Mouse (Mus musculus): Measurements from ENCODE around the gene Pde2a. TPM values are rescaled to one million over a fixed set of nuclear protein-coding genes. Genes with fewer than 3 reads are reported as not detected.

Gene Pde2a
- polyA plus RNA-seq, 1 experiment from 2014 or later, result 31.4 TPM

GRCm38 (mm10) chr7:101437876-101438275, 16.4 kb downstream of the Pde2a start:
- Histone ChIP-seq H3K36me3 (replicated peaks) (no peaks in the 10 kb centered on the region), H3K9ac (no peak overlapping the region), H3K27me3 (replicated peaks) (no peaks in the 10 kb centered on the region), H3K4me2 (no peak overlapping the region), H3K9me3 (no peaks in the 10 kb centered on the region), H3K4me1 (peaks cover 2% of the 10 kb centered on the region; the same call in 1 of the 2 replicates), H3K4me3 (no peak overlapping the region), H3K27ac (no peak overlapping the region)
- 4% methylated on average over 1 of the region's 1 CpGs for WGBS
- ATAC-seq (replicated peaks), result no peak

GRCm38 (mm10) chr7:101443093-101443492, 21.6 kb downstream of the Pde2a start:
- Histone ChIP-seq H3K4me1 (peaks cover 7% of the 10 kb centered on the region), H3K4me2 (no peak overlapping the region), H3K27me3 (replicated peaks) (no peaks in the 10 kb centered on the region), H3K4me3 (no peak overlapping the region), H3K9me3 (no peaks in the 10 kb centered on the region), H3K27ac (peak overlapping the region; percentile 32; the same call in 1 of the 2 replicates), H3K36me3 (replicated peaks) (no peaks in the 10 kb centered on the region), H3K9ac (no peak overlapping the region)
- peak; percentile 59 for ATAC-seq (replicated peaks)
- WGBS, result 55% methylated on average over 10 of the region's 10 CpGs

DNA sequence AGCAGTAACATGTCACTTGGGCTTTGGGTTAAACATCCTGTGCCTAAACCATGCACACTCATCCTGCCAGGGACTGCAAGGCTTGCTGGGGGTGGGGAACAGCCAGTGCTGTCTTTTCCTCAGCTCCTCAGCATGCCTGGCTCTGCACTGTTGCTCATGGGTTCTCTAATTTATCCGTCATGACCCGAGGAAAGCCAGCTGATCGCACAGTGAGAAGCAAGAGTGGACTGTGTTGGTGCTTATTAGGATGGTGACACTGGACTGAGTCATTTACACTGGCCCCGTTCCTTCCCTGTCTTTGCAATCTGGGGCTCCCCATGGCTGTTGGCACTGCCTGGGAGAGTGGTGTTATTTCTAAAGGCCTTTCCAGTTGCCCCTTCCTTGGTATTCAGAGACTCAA, 22.7 kb downstream of the Pde2a start:
- Histone ChIP-seq H3K4me2 (no peak overlapping the region), H3K4me3 (no peak overlapping the region), H3K36me3 (replicated peaks) (no peaks in the 10 kb centered on the region), H3K9ac (no peak overlapping the region), H3K4me1 (peaks cover 7% of the 10 kb centered on the region), H3K27ac (no peak overlapping the region), H3K9me3 (no peaks in the 10 kb centered on the region), H3K27me3 (replicated peaks) (no peaks in the 10 kb centered on the region)
- ATAC-seq (replicated peaks), result no peak
- 70% methylated on average over 4 of the region's 4 CpGs for WGBS

- 42% methylated on average over 3 of the region's 3 CpGs for WGBS
These were observed 28.4 kb downstream of the Pde2a start for GRCm38 (mm10) chr7:101449855-101450254.

GRCm38 (mm10) chr7:101450422-101451401, 29.2 kb downstream of the Pde2a start:
- no peak overlapping the region for H3K27ac ChIP-seq
- H3K4me2 ChIP-seq, result peak overlapping the region; percentile 88
- no peaks in the 10 kb centered on the region for H3K9me3 ChIP-seq
- H3K4me1 ChIP-seq, result peaks cover 6% of the 10 kb centered on the region; the same call in 1 of the 2 replicates
- peak overlapping the region; percentile 52 for H3K4me3 ChIP-seq
- under 1% methylated on average over 61 of the region's 68 CpGs for WGBS
- peak; percentile 89 for ATAC-seq (replicated peaks)
- no peaks in the 10 kb centered on the region for H3K36me3 ChIP-seq (replicated peaks)
- peak overlapping the region; percentile 51 for H3K9ac ChIP-seq
- peaks cover 16% of the 10 kb centered on the region; the same call in 1 of the 2 replicates for H3K27me3 ChIP-seq (replicated peaks)

More at GRCm38 (mm10) chr7:101449855-101450254, 28.4 kb downstream of the Pde2a start:
- Histone ChIP-seq H3K4me1 (peaks cover 6% of the 10 kb centered on the region; the same call in 1 of the 2 replicates), H3K27ac (no peak overlapping the region), H3K4me2 (no peak overlapping the region), H3K9me3 (no peaks in the 10 kb centered on the region), H3K36me3 (replicated peaks) (no peaks in the 10 kb centered on the region), H3K27me3 (replicated peaks) (peaks cover 16% of the 10 kb centered on the region; the same call in 1 of the 2 replicates), H3K9ac (no peak overlapping the region), H3K4me3 (no peak overlapping the region)
- ATAC-seq (replicated peaks), result no peak

GRCm38 (mm10) chr7:101452669-101453068, 31.2 kb downstream of the Pde2a start:
- H3K27me3 ChIP-seq (replicated peaks), result peaks cover 16% of the 10 kb centered on the region; the same call in 1 of the 2 replicates
- H3K4me2 ChIP-seq, result peak overlapping the region; percentile 88
- 81% methylated on average over 3 of the region's 3 CpGs for WGBS
- no peak overlapping the region for H3K9ac ChIP-seq
- ATAC-seq (replicated peaks), result no peak
- H3K4me3 ChIP-seq, result no peak overlapping the region; the same call in 1 of the 2 replicates
- no peak overlapping the region for H3K27ac ChIP-seq
- no peaks in the 10 kb centered on the region for H3K36me3 ChIP-seq (replicated peaks)
- peaks cover 6% of the 10 kb centered on the region; the same call in 1 of the 2 replicates for H3K4me1 ChIP-seq
- H3K9me3 ChIP-seq, result no peaks in the 10 kb centered on the region

- H3K4me3 ChIP-seq, result no peak overlapping the region
- H3K9ac ChIP-seq, result no peak overlapping the region
- no peak overlapping the region for H3K27ac ChIP-seq
- ATAC-seq (replicated peaks), result no peak
- peaks cover 16% of the 10 kb centered on the region; the same call in 1 of the 2 replicates for H3K27me3 ChIP-seq (replicated peaks)
- H3K36me3 ChIP-seq (replicated peaks), result no peaks in the 10 kb centered on the region
- H3K4me2 ChIP-seq, result peak overlapping the region; percentile 88
- H3K4me1 ChIP-seq, result peaks cover 6% of the 10 kb centered on the region; the same call in 1 of the 2 replicates
- H3K9me3 ChIP-seq, result no peaks in the 10 kb centered on the region
- WGBS, result 95% methylated on average over 3 of the region's 3 CpGs
These were observed 31.8 kb downstream of the Pde2a start for GRCm38 (mm10) chr7:101453296-101453695.

DNA sequence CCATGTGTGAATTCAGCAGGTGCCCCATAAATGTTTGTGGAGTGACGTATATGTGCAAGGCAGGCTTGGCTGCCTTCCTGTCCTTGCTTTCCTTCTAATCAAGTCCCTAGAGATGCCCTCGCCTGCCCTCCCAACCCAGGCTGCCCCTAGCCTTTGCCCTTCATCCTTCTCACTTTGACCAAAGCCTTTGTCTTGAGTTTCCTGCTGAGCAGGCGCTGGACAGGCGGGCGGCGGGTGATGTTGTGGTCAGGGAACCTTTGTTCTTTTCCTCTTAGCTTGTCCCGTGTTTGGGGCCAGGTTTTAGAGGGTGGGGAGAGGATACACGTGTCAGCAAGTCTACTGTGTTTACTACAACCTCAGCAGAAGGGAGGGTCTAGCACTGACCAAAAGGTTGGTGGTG, 32.2 kb downstream of the Pde2a start:
- Histone ChIP-seq H3K4me1 (peaks cover 6% of the 10 kb centered on the region; the same call in 1 of the 2 replicates), H3K9me3 (no peaks in the 10 kb centered on the region), H3K27me3 (replicated peaks) (peaks cover 16% of the 10 kb centered on the region; the same call in 1 of the 2 replicates), H3K9ac (no peak overlapping the region), H3K27ac (no peak overlapping the region), H3K36me3 (replicated peaks) (no peaks in the 10 kb centered on the region), H3K4me3 (no peak overlapping the region), H3K4me2 (peak overlapping the region; percentile 88; the same call in 1 of the 2 replicates)
- 16% methylated on average over 8 of the region's 8 CpGs for WGBS
- no peak for ATAC-seq (replicated peaks)

DNA sequence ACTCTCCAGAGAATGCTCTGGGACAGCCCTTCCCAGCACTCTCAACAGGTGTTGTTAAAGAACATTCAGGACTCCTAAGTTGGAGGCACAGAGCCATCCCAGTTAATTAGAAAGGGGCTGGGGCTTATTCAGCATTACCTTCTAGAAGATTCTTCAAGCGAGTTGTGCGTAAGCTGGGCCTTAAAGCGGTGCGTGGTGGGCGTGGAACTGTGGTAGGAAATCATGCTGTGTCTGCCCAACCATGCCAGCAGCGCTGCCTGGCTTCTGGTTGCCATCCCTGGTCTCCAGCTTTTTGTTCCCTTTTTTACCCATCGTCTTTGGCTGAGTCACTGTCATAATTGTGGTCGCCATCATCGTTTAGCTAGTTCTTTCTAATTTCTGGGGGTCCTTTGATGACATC, 33.0 kb downstream of the Pde2a start:
- WGBS, result 81% methylated on average over 9 of the region's 9 CpGs
- no peak overlapping the region for H3K9ac ChIP-seq
- no peaks in the 10 kb centered on the region for H3K36me3 ChIP-seq (replicated peaks)
- H3K4me1 ChIP-seq, result peaks cover 6% of the 10 kb centered on the region; the same call in 1 of the 2 replicates
- peaks cover 16% of the 10 kb centered on the region; the same call in 1 of the 2 replicates for H3K27me3 ChIP-seq (replicated peaks)
- H3K4me2 ChIP-seq, result no peak overlapping the region
- no peak for ATAC-seq (replicated peaks)
- H3K4me3 ChIP-seq, result no peak overlapping the region
- no peak overlapping the region for H3K27ac ChIP-seq
- H3K9me3 ChIP-seq, result no peaks in the 10 kb centered on the region

GRCm38 (mm10) chr7:101455141-101455540, 33.6 kb downstream of the Pde2a start:
- no peak for ATAC-seq (replicated peaks)
- 76% methylated on average over 6 of the region's 6 CpGs for WGBS
- peaks cover 6% of the 10 kb centered on the region; the same call in 1 of the 2 replicates for H3K4me1 ChIP-seq

DNA sequence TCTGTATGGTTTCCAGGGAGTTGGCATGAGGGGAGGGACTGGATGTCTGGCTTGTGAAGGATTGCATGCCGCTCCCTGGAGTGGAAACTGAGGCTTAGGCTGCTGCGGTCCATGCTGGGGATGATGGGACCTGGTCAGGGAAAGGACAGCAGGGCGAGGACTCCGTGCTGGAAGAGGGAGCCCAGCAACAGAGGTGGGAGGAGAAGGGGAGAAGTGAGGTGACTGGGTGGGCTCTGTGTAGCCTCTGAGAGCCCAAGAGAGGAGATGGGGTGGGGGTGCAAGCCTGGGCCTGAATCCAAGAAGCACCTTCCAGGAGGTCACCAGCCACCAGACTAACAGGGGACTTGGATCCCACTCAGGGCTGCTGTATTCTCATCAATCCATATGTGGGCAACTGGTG, 34.8 kb downstream of the Pde2a start:
- 73% methylated on average over 4 of the region's 4 CpGs for WGBS
- ATAC-seq (replicated peaks), result no peak
- Histone ChIP-seq H3K9ac (no peak overlapping the region), H3K4me2 (no peak overlapping the region), H3K4me1 (peaks cover 5% of the 10 kb centered on the region; the same call in 1 of the 2 replicates), H3K27me3 (replicated peaks) (peaks cover 15% of the 10 kb centered on the region; the same call in 1 of the 2 replicates), H3K4me3 (no peak overlapping the region), H3K36me3 (replicated peaks) (no peaks in the 10 kb centered on the region), H3K27ac (no peak overlapping the region), H3K9me3 (no peaks in the 10 kb centered on the region)

More at GRCm38 (mm10) chr7:101455141-101455540, 33.6 kb downstream of the Pde2a start:
- H3K27me3 ChIP-seq (replicated peaks), result peaks cover 16% of the 10 kb centered on the region; the same call in 1 of the 2 replicates
- no peak overlapping the region for H3K4me3 ChIP-seq
- no peaks in the 10 kb centered on the region for H3K9me3 ChIP-seq
- no peaks in the 10 kb centered on the region for H3K36me3 ChIP-seq (replicated peaks)
- H3K9ac ChIP-seq, result no peak overlapping the region
- H3K4me2 ChIP-seq, result no peak overlapping the region
- no peak overlapping the region for H3K27ac ChIP-seq

GRCm38 (mm10) chr7:101456789-101457188, 35.3 kb downstream of the Pde2a start:
- Histone ChIP-seq H3K9me3 (no peaks in the 10 kb centered on the region), H3K9ac (no peak overlapping the region), H3K4me3 (no peak overlapping the region), H3K27ac (no peak overlapping the region), H3K27me3 (replicated peaks) (peaks cover 11% of the 10 kb centered on the region; the same call in 1 of the 2 replicates), H3K4me1 (no peaks in the 10 kb centered on the region), H3K36me3 (replicated peaks) (no peaks in the 10 kb centered on the region), H3K4me2 (no peak overlapping the region)
- WGBS, result 31% methylated on average over 5 of the region's 5 CpGs
- no peak for ATAC-seq (replicated peaks)
